Mouse (Mus musculus): ENCODE measurements around the gene Nrbp1. TPM values are rescaled to one million over a fixed set of nuclear protein-coding genes. Genes with fewer than 3 reads are reported as not detected.
"Not testable (repeated sequence)": the region's sequence is repeated elsewhere in the genome, so short reads cannot be mapped to it uniquely, and the experiment has no call there.

The Nrbp1 gene
- total and polyA plus RNA-seq, 3 experiments = 34.5 to 41.5 (median 36.6) TPM

GRCm38 (mm10) chr5:31203866-31204265 lies 36.8 kb upstream of the Nrbp1 start:
- H3K27ac ChIP-seq (ENCODE audit: insufficient read depth, low read depth) = no peak overlapping the region
- no peaks in the 10 kb centered on the region for H3K27me3 ChIP-seq (replicated peaks)
- dilution Hi-C loops (cut with MboI; ENCODE audit: extremely low pct_ligation_motif_present, extremely low pct_unique_long_range_greater_than_20kb, low sequenced_read_pairs) (no loop called here), in situ Hi-C loops (cut with MboI; ENCODE audit: low pct_ligation_motif_present, low pct_unique_long_range_greater_than_20kb, low sequenced_read_pairs) (no loop called here)
- no peak overlapping the region for H3K9ac ChIP-seq (ENCODE audit: insufficient read depth, low read depth)
- TF ChIP-seq E2F4 (IDR thresholded peaks at IDR 0.05; ENCODE audit: insufficient replicate concordance, low read depth, low read length) (no peak), HCFC1 (IDR thresholded peaks at IDR 0.05; ENCODE audit: low read depth, low read length) (no peak), ZC3H11A (IDR thresholded peaks at IDR 0.05; ENCODE audit: low read depth, low read length) (no peak), JUN (IDR thresholded peaks at IDR 0.05; ENCODE audit: insufficient read depth, low read depth, low read length) (no peak)
- H3K79me2 ChIP-seq (replicated peaks; ENCODE audit: control insufficient read depth, extremely low read depth, insufficient read depth, poor library complexity, severe bottlenecking) = peaks cover 27% of the 10 kb centered on the region
- DNase-seq (ENCODE audit: extremely low read depth) = no peak
- H3K36me3 ChIP-seq (replicated peaks in 1 of 2; ENCODE audit: control insufficient read depth in 1 of 2, insufficient read depth in 1 of 2, low read length in 1 of 2) = peaks cover 65 to 84% of the 10 kb centered on the region in 2 experiments
- H3K4me1 ChIP-seq (ENCODE audit: control insufficient read depth in 1 of 2, insufficient read depth in 2 of 2) = peaks cover 6 to 23% of the 10 kb centered on the region in 2 experiments
- no peak overlapping the region for H3K4me2 ChIP-seq (ENCODE audit: insufficient read depth, low read depth, poor library complexity, severe bottlenecking)
- no peaks in the 10 kb centered on the region for H3K9me3 ChIP-seq (replicated peaks; ENCODE audit: low read length)
- H3K4me3 ChIP-seq (replicated peaks in 1 of 3; ENCODE audit: low read depth in 2 of 3, low read length in 2 of 3, poor library complexity in 1 of 3) = no peak overlapping the region

- DNase-seq (ENCODE audit: extremely low read depth) = no peak
- H3K4me1 ChIP-seq (ENCODE audit: control insufficient read depth in 1 of 2, insufficient read depth in 2 of 2) = peaks cover 6 to 23% of the 10 kb centered on the region in 2 experiments
- no peak overlapping the region for H3K4me3 ChIP-seq (replicated peaks in 1 of 3; ENCODE audit: low read depth in 2 of 3, low read length in 2 of 3, poor library complexity in 1 of 3)
- H3K27me3 ChIP-seq (replicated peaks) = no peaks in the 10 kb centered on the region
- no peaks in the 10 kb centered on the region for H3K9me3 ChIP-seq (replicated peaks; ENCODE audit: low read length)
- H3K9ac ChIP-seq (ENCODE audit: insufficient read depth, low read depth) = no peak overlapping the region
- in situ Hi-C loops (cut with MboI; ENCODE audit: low pct_ligation_motif_present, low pct_unique_long_range_greater_than_20kb, low sequenced_read_pairs) = no loop called here
- no peak overlapping the region for H3K4me2 ChIP-seq (ENCODE audit: insufficient read depth, low read depth, poor library complexity, severe bottlenecking)
- TF ChIP-seq E2F4 (IDR thresholded peaks at IDR 0.05; ENCODE audit: insufficient replicate concordance, low read depth, low read length) (no peak), NELFE (IDR thresholded peaks at IDR 0.05; ENCODE audit: low read depth, low read length) (no peak), ZC3H11A (IDR thresholded peaks at IDR 0.05; ENCODE audit: low read depth, low read length) (no peak), GABPA (IDR thresholded peaks at IDR 0.05; ENCODE audit: insufficient replicate concordance, low read depth, low read length) (no peak), CHD2 (IDR thresholded peaks at IDR 0.05; ENCODE audit: low read length) (no peak)
- H3K36me3 ChIP-seq (replicated peaks in 1 of 2; ENCODE audit: control insufficient read depth in 1 of 2, insufficient read depth in 1 of 2, low read length in 1 of 2) = peaks cover 59 to 82% of the 10 kb centered on the region in 2 experiments
- no peak overlapping the region for H3K27ac ChIP-seq (ENCODE audit: insufficient read depth, low read depth)
- H3K79me2 ChIP-seq (replicated peaks; ENCODE audit: control insufficient read depth, extremely low read depth, insufficient read depth, poor library complexity, severe bottlenecking) = peaks cover 31% of the 10 kb centered on the region
- dilution Hi-C loops (cut with MboI; ENCODE audit: extremely low pct_ligation_motif_present, extremely low pct_unique_long_range_greater_than_20kb, low sequenced_read_pairs) = no loop called here
Observed at GRCm38 (mm10) chr5:31204421-31204820, 36.2 kb upstream of the Nrbp1 start.

- peak; percentile 55; the same call in 1 of the 2 replicates for TF ChIP-seq ZNF384 (IDR thresholded peaks at IDR 0.05; ENCODE audit: low read depth, low read length)
- H3K27me3 ChIP-seq (replicated peaks); H3K4me2 ChIP-seq (ENCODE audit: insufficient read depth, low read depth, poor library complexity, severe bottlenecking); H3K9me3 ChIP-seq (replicated peaks; ENCODE audit: low read length); dilution Hi-C loops (cut with MboI; ENCODE audit: extremely low pct_ligation_motif_present, extremely low pct_unique_long_range_greater_than_20kb, low sequenced_read_pairs); H3K9ac ChIP-seq (ENCODE audit: insufficient read depth, low read depth); DNase-seq (ENCODE audit: extremely low read depth); in situ Hi-C loops (cut with MboI; ENCODE audit: low pct_ligation_motif_present, low pct_unique_long_range_greater_than_20kb, low sequenced_read_pairs); H3K4me3 ChIP-seq (replicated peaks in 1 of 3; ENCODE audit: low read depth in 2 of 3, low read length in 2 of 3, poor library complexity in 1 of 3); H3K27ac ChIP-seq (ENCODE audit: insufficient read depth, low read depth): not testable (repeated sequence)
- peaks cover 0 to 33% of the 10 kb centered on the region in 2 experiments for H3K36me3 ChIP-seq (replicated peaks in 1 of 2; ENCODE audit: control insufficient read depth in 1 of 2, insufficient read depth in 1 of 2, low read length in 1 of 2)
- H3K79me2 ChIP-seq (replicated peaks; ENCODE audit: control insufficient read depth, extremely low read depth, insufficient read depth, poor library complexity, severe bottlenecking) = peaks cover 80% of the 10 kb centered on the region
- H3K4me1 ChIP-seq (ENCODE audit: control insufficient read depth in 1 of 2, insufficient read depth in 2 of 2) = peaks cover 2 to 36% of the 10 kb centered on the region in 2 experiments; a peak in 3 of 4 replicates
Observed at GRCm38 (mm10) chr5:31216554-31216953, 24.1 kb upstream of the Nrbp1 start.
